Mouse (Mus musculus): ENCODE results near the gene Fmc1. TPM values are rescaled to one million over a fixed set of nuclear protein-coding genes. Genes with fewer than 3 reads are reported as not detected.

The Fmc1 gene
- total RNA-seq, 2 experiments from 2014 or later = 31.2 to 66.4 TPM

GRCm38 (mm10) chr6:38551062-38551988, 18.0 kb downstream of the Fmc1 start, which contains the start of gene Luc7l2:
TSS of gene Luc7l2 (plus strand) at chr6:38551334.
- peak; percentile 85 for ATAC-seq (ENCODE audit: poor library complexity, severe bottlenecking)

- peak; percentile 81 for ATAC-seq (ENCODE audit: poor library complexity, severe bottlenecking)
These were observed 18.8 kb downstream of the Fmc1 start for GRCm38 (mm10) chr6:38551989-38552635.

- no peak for ATAC-seq (ENCODE audit: poor library complexity, severe bottlenecking)
These were observed 19.3 kb downstream of the Fmc1 start for GRCm38 (mm10) chr6:38552636-38553000.

GRCm38 (mm10) chr6:38576096-38576495, 42.8 kb downstream of the Fmc1 start:
- ATAC-seq (ENCODE audit: poor library complexity, severe bottlenecking) = no peak

GRCm38 (mm10) chr6:38580112-38580857, 47.0 kb downstream of the Fmc1 start:
- ATAC-seq (ENCODE audit: poor library complexity, severe bottlenecking) = no peak

GRCm38 (mm10) chr6:38581711-38582110, 48.4 kb downstream of the Fmc1 start:
- ATAC-seq (ENCODE audit: poor library complexity, severe bottlenecking) = no peak

Other genes with a start within 250 kb of the Fmc1 start
- 2.5 and 2.6 TPM in 2 replicates for gene Zc3hav1l, start 234.2 kb upstream of the Fmc1 start, total RNA-seq (2015)
- 1.1 and 1.8 TPM in 2 replicates for gene Zc3hav1l, start 234.2 kb upstream of the Fmc1 start, total RNA-seq (2017)
- gene Zc3hav1, start 178.9 kb upstream of the Fmc1 start, total RNA-seq (2015) = 79.7 and 91.7 TPM in 2 replicates
- gene Zc3hav1, start 178.9 kb upstream of the Fmc1 start, total RNA-seq (2017) = 74.0 and 79.3 TPM in 2 replicates
- 0.11 TPM in 1 of 2 replicates, not detected in the other for gene Ttc26, start 152.0 kb upstream of the Fmc1 start, total RNA-seq (2015)
- 0.04 and 0.08 TPM in 2 replicates for gene Ttc26, start 152.0 kb upstream of the Fmc1 start, total RNA-seq (2017)
- gene Ubn2, start 99.6 kb upstream of the Fmc1 start, total RNA-seq (2015) = 28.5 and 28.9 TPM in 2 replicates
- gene Ubn2, start 99.6 kb upstream of the Fmc1 start, total RNA-seq (2017) = 10.7 and 13.7 TPM in 2 replicates
- gene Luc7l2, start 17.8 kb downstream of the Fmc1 start, total RNA-seq (2015) = 143 and 149 TPM in 2 replicates
- 159 and 180 TPM in 2 replicates for gene Luc7l2, start 17.8 kb downstream of the Fmc1 start, total RNA-seq (2017)
- gene Klrg2, start 103.7 kb downstream of the Fmc1 start, total RNA-seq (2015) = 0.11 TPM in 1 of 2 replicates, not detected in the other
- not detected in 2 replicates for gene Klrg2, start 103.7 kb downstream of the Fmc1 start, total RNA-seq (2017)
- gene Clec2l, start 129.6 kb downstream of the Fmc1 start, total RNA-seq (2015) = not detected in 2 replicates
- not detected in 2 replicates for gene Clec2l, start 129.6 kb downstream of the Fmc1 start, total RNA-seq (2017)